Mouse (Mus musculus) heart, adult 2 months (tissue): ENCODE results near the gene Pgr15l.

Experiments
- CTCF ChIP-seq: fragments of 200-600 bp; IDR thresholded peaks from 2 replicates; pipeline ENCODE4 v1.8.1; 2022; ENCODE audit warnings: antibody characterized with exemption, mild to moderate bottlenecking, moderate library complexity
- EP300 ChIP-seq: fragments of 200-500 bp; IDR thresholded peaks from 2 replicates; pipeline ENCODE4 v1.6.1; 2011; ENCODE audit warnings: low read depth, low read length, control low read depth; ENCODE audit not compliant: insufficient read depth
- POLR2A ChIP-seq: fragments of 200-500 bp; IDR thresholded peaks from 2 replicates; pipeline ENCODE4 v1.6.1; 2011; ENCODE audit warnings: mild to moderate bottlenecking, low read depth, low read length, control low read depth; ENCODE audit not compliant: insufficient read depth

- no peak for TF ChIP-seq CTCF
- TF ChIP-seq POLR2A, result no peak
- no peak for TF ChIP-seq EP300
Observed at GRCm38 (mm10) chrX:97027540-97027939, 44.9 kb upstream of the Pgr15l start.
